Mouse (Mus musculus) heart, postnatal 25 days (tissue): ENCODE results near the gene Msh5. TPM values are rescaled to one million over a fixed set of nuclear protein-coding genes. Genes with fewer than 3 reads are reported as not detected.
A peak's percentile ranks its signal among the peaks of the same experiment; 100 is the strongest.

Experiments
- DNase-seq: peaks from one replicate; pipeline ENCODE4 v3.0.0; 2022; ENCODE audit warnings: low spot score
- intact Hi-C: fragments of 180-260 bp; cut with DNase I; formaldehyde crosslinking; loops from one replicate; pipeline ENCODE4 v1.15.1; 2025
- total RNA-seq, 2 experiments: library from RNA; stranded (reverse); gene quantifications; 2 replicates each; pipeline ENCODE4 v1.2.3; 2021

The Msh5 gene
- total RNA-seq, 2 experiments from 2014 or later = 0.57 to 1.3 TPM

DNA sequence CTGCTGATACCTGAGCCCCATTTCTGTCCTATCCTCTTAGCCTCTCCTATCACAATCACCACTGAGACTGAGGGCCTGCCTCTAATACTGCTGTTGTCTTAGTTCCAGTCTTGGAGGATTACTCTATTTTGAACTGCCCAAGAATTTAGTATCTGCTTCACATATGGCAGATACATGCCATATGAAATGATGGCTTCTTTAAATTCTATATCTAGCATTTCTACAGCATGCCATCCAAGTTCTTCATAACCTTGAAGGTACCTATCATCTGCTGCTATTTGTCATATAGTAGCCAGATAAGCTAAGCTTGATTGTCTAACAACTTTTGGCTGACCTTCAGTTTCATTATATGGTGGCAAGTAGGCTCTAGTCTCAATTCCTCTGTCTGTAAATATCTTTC, 51.8 kb downstream of the Msh5 start:
- DNase-seq = no peak
- intact Hi-C loops = no loop called here

- DNase-seq = no peak
- intact Hi-C loops = loop anchor here (10.0 kb wide), 1 partner anchor 49 kb away; the partner anchor contains the start of gene Neu1
Observed at GRCm38 (mm10) chr17:34984218-34984617, 62.3 kb downstream of the Msh5 start.

DNA sequence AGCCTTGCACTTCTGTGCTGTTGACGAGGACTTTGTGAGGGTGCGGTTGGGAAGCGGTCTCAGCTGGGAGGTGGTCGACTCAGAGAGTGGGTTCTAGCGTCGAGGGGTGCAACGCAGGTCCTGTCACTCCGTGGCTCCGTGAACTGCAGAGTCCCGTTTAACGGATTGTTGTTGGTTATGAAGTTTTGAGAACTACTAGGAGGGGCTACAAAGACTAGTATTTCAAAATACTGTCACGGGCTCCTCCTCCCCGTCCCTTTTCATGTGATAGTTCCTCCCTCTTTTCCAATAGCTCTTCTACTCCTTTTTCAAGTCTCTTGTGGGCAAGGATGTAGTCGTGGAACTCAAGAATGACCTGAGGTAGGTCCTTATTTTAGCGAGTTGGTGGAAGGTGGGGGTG, 64.2 kb downstream of the Msh5 start:
- DNase-seq = no peak
- intact Hi-C loops = loop anchor here (1.0 to 10.0 kb wide), 4 partner anchors 16 to 126 kb away; partner anchors contain the start of gene Neu1

DNA sequence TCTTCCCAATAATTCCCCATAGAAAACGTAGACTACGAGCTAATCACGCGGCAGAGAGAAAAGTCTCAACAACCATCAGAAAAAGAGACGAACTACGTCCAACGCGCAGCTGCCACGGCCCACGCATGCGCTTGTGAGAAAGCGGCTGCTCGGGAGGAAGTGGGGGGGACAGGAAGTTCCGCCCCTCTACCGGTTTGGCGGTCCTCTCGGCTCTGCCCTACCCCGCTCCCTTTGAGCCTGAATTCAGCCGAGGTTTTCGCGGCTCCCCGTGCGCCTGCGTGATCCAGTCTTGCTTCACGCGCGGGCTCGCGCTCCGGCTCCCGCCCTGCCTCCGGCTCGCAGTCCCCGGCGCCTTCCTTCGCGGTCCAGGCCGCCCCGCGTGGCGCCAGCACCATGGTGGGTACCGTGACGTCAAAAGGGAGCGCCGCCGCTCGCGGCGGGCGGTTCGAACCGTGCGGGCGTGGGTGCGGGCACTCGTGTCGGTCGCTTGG, 64.8 kb downstream of the Msh5 start, which contains the start of gene Lsm2:
Lsm2 (plus strand) TSS at position 173 of the 491 bp plus-strand sequence.
- peak; percentile 88 for DNase-seq
- intact Hi-C loops = loop anchor here (1.0 to 10.0 kb wide), 4 partner anchors 17 to 125 kb away; partner anchors contain the start of gene Neu1

DNA sequence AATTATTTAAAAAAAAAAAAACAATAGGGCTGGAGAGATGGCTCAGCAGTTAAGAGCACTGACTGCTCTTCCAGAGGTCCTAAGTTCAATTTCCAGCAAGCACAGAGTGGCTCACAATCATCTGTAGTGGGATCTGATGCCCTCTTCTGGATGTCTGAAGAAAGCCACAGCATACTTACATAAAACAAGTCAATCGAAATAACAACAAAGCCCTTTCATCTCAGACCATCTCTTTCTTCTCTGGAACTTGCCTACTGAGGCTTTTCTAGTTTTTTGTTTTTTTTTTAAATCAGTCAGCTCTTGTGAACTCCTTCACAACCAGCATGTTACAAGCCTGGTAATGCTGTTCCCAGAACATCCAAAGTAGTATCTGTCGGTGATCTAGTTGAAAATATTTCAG, 65.9 kb downstream of the Msh5 start:
- no peak for DNase-seq
- intact Hi-C loops = loop anchor here (1.0 to 10.0 kb wide), 2 partner anchors 24 to 46 kb away; partner anchors contain the start of gene Neu1

DNA sequence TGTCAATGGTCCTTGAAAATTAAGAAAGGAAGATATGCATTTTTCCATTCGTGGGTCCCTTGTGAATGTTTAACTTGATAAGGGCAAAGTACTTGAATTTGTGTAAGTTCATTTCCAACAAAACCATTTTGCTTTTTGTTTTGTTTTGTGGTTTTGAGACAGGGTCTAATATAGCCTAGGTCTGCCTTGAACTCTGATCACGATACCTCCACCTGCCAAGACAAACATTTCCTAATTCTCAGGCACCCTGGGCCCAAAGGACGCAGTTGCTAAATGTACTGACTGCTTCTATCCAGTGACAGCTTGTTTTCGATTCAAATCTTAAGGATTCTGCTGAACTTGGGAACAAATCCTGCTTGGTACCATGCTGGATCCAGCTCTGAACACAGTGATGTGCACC, 66.9 kb downstream of the Msh5 start:
- intact Hi-C loops = loop anchor here (1.0 to 10.0 kb wide), 2 partner anchors 23 to 45 kb away; partner anchors contain the start of gene Neu1
- no peak for DNase-seq

Other genes with a start within 250 kb of the Msh5 start
- gene Cyp21a1, start 242.2 kb downstream of the Msh5 start, total RNA-seq = not detected
- 10 to 100 TPM in 1 of 2 experiments, 1 to 10 TPM in 1; 9.4 to 12.7 TPM for gene Stk19, start 209.8 kb downstream of the Msh5 start, total RNA-seq
- 10 to 100 TPM; 11.1 to 11.6 TPM for gene Dxo, start 209.7 kb downstream of the Msh5 start, total RNA-seq
- gene Skiv2l, start 196.5 kb downstream of the Msh5 start, total RNA-seq = 10 to 100 TPM; 18.4 to 22.6 TPM
- gene Nelfe, start 196.4 kb downstream of the Msh5 start, total RNA-seq = 10 to 100 TPM; 15.5 to 16.7 TPM
- gene Cfb, start 184.2 kb downstream of the Msh5 start, total RNA-seq = 1 to 10 TPM; 2.8 to 6.0 TPM
- 1 to 10 TPM; 6.4 to 7.4 TPM for gene Zbtb12, start 167.3 kb downstream of the Msh5 start, total RNA-seq
- under 1 TPM in 1 of 2 experiments, not detected in 1; 0.08 TPM for gene Gm20547, start 164.7 kb downstream of the Msh5 start, total RNA-seq
- 1 to 10 TPM; 2.8 to 4.1 TPM for gene C2, start 148.5 kb downstream of the Msh5 start, total RNA-seq
- 10 to 100 TPM; 37.6 to 39.1 TPM for gene Ehmt2, start 148.3 kb downstream of the Msh5 start, total RNA-seq
- not detected for gene Slc44a4, start 132.3 kb downstream of the Msh5 start, total RNA-seq
- 10 to 100 TPM; 12.7 to 14.1 TPM for gene Neu1, start 115.5 kb downstream of the Msh5 start, total RNA-seq
- 1 to 10 TPM; 1.9 to 6.9 TPM for gene Hspa1b, start 87.5 kb downstream of the Msh5 start, total RNA-seq
- not detected for gene Gm20481, start 76.8 kb downstream of the Msh5 start, total RNA-seq
- gene Hspa1a, start 74.6 kb downstream of the Msh5 start, total RNA-seq = 1 to 10 TPM; 2.9 to 7.7 TPM
- gene Hspa1l, start 74.0 kb downstream of the Msh5 start, total RNA-seq = 1 to 10 TPM; 6.9 to 8.1 TPM
- 10 to 100 TPM; 19.0 to 19.1 TPM for gene Lsm2, start 64.9 kb downstream of the Msh5 start, total RNA-seq
- 10 to 100 TPM; 25.7 to 26.9 TPM for gene Vars, start 45.8 kb downstream of the Msh5 start, total RNA-seq
- 1 to 10 TPM; 7.3 to 7.7 TPM for gene Vwa7, start 30.2 kb downstream of the Msh5 start, total RNA-seq
- not detected for gene Sapcd1, start 18.7 kb downstream of the Msh5 start, total RNA-seq
- 10 to 100 TPM; 40.0 to 46.1 TPM for gene Clic1, start 3.2 kb upstream of the Msh5 start, total RNA-seq
- 10 to 100 TPM; 27.7 to 31.3 TPM for gene Ddah2, start 12.3 kb upstream of the Msh5 start, total RNA-seq
- gene Ly6g6c, start 18.6 kb upstream of the Msh5 start, total RNA-seq = not detected
- under 1 TPM; 0.18 to 0.87 TPM for gene Mpig6b, start 19.4 kb upstream of the Msh5 start, total RNA-seq
- gene Ly6g6e, start 30.2 kb upstream of the Msh5 start, total RNA-seq = not detected
- under 1 TPM; 0.53 to 0.78 TPM for gene Ly6g6d, start 31.3 kb upstream of the Msh5 start, total RNA-seq
- gene Ly6g6f, start 38.9 kb upstream of the Msh5 start, total RNA-seq = not detected
- gene Abhd16a, start 42.5 kb upstream of the Msh5 start, total RNA-seq = 10 to 100 TPM; 47.9 to 57.5 TPM
- not detected for gene Ly6g5c, start 61.5 kb upstream of the Msh5 start, total RNA-seq
- under 1 TPM in 1 of 2 experiments, not detected in 1; 0.36 TPM for gene Ly6g5b, start 68.7 kb upstream of the Msh5 start, total RNA-seq
- 1 to 10 TPM; 6.3 to 9.5 TPM for gene Gpank1, start 74.7 kb upstream of the Msh5 start, total RNA-seq
- 100 to 1,000 TPM; 155 to 167 TPM for gene Csnk2b, start 75.3 kb upstream of the Msh5 start, total RNA-seq
- 10 to 100 TPM; 27.0 to 27.1 TPM for gene D17H6S53E, start 79.6 kb upstream of the Msh5 start, total RNA-seq
- not detected for gene Apom, start 85.3 kb upstream of the Msh5 start, total RNA-seq
- gene Bag6, start 88.4 kb upstream of the Msh5 start, total RNA-seq = 100 to 1,000 TPM; 222 to 232 TPM
- 100 to 1,000 TPM; 135 to 143 TPM for gene Prrc2a, start 118.2 kb upstream of the Msh5 start, total RNA-seq
- gene Aif1, start 129.3 kb upstream of the Msh5 start, total RNA-seq = 1 to 10 TPM; 2.3 to 3.5 TPM
- 1 to 10 TPM; 2.7 to 5.3 TPM for gene Lst1, start 141.7 kb upstream of the Msh5 start, total RNA-seq
- 1 to 10 TPM; 1.4 to 1.8 TPM for gene Ltb, start 147.7 kb upstream of the Msh5 start, total RNA-seq
- under 1 TPM; 0.56 to 0.60 TPM for gene Tnf, start 155.3 kb upstream of the Msh5 start, total RNA-seq
- gene Lta, start 158.6 kb upstream of the Msh5 start, total RNA-seq = not detected
- gene Gm16181, start 174.1 kb upstream of the Msh5 start, total RNA-seq = under 1 TPM; 0.50 to 0.65 TPM
- gene Atp6v1g2, start 186.9 kb upstream of the Msh5 start, total RNA-seq = 1 to 10 TPM; 2.5 to 2.8 TPM
- gene Nfkbil1, start 189.0 kb upstream of the Msh5 start, total RNA-seq = 1 to 10 TPM; 8.2 to 8.7 TPM
- gene Ddx39b, start 195.0 kb upstream of the Msh5 start, total RNA-seq = 10 to 100 TPM; 89.2 to 99.4 TPM
- gene H2-D1, start 216.0 kb upstream of the Msh5 start, total RNA-seq = 10 to 100 TPM; 84.3 to 89.6 TPM